Mouse (Mus musculus): ENCODE measurements around the gene Scly. TPM values are rescaled to one million over a fixed set of nuclear protein-coding genes. Genes with fewer than 3 reads are reported as not detected.
A peak's percentile ranks its signal among the peaks of the same experiment; 100 is the strongest.

The Scly gene
- polyA plus RNA-seq, 1 experiment: 19.2 TPM

DNA sequence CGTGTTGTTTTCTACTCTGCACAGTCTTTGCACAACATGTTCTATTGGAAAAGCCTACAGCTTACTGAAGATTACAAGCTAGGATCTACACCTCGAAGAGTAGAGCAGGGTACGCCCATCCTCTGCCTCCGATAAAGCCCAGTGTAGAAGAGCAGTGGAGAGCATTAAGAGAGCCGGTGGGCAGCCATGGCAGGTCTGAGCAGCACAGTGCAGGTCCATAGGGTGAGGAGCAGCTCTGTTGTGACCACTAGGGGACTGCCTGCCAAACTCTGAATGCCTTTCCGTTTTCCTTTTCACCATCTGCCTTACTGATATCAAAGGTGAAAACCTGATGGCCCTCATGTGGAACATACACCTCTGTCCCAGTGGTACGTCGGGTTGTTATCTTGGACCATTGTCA is 46.2 kb upstream of the Scly start:
- TF ChIP-seq POLR2A (IDR thresholded peaks at IDR 0.05; ENCODE audit: insufficient read depth, low read length) (no peak), CTCF (IDR thresholded peaks at IDR 0.05; ENCODE audit: low read depth, low read length) (peak; percentile 22)
- H3K27me3 ChIP-seq (ENCODE audit: control insufficient read depth, insufficient read depth, low read length, poor library complexity, severe bottlenecking): no peaks in the 10 kb centered on the region
- 0 out of 2 replicates have a peak, but pooled peaks cover 2% of the 10 kb centered on the region for H3K36me3 ChIP-seq (ENCODE audit: control insufficient read depth, insufficient read depth, low read length, poor library complexity, severe bottlenecking)
- no peak overlapping the region for H3K27ac ChIP-seq (ENCODE audit: insufficient read depth, low read length)
- H3K9ac ChIP-seq (ENCODE audit: low read depth, poor library complexity, severe bottlenecking): no peak overlapping the region
- no peak overlapping the region for H3K4me3 ChIP-seq (ENCODE audit: low read depth, low read length)
- no peaks in the 10 kb centered on the region for H3K4me1 ChIP-seq (ENCODE audit: control insufficient read depth, insufficient read depth, low read length)
- H3K9me3 ChIP-seq (replicated peaks; ENCODE audit: control insufficient read depth, insufficient read depth, low read length, poor library complexity, severe bottlenecking): no peaks in the 10 kb centered on the region

GRCm38 (mm10) chr1:91257918-91258317 is 40.2 kb upstream of the Scly start:
- Histone ChIP-seq H3K9me3 (replicated peaks; ENCODE audit: control insufficient read depth, insufficient read depth, low read length, poor library complexity, severe bottlenecking) (no peaks in the 10 kb centered on the region), H3K4me3 (ENCODE audit: low read depth, low read length) (no peak overlapping the region), H3K36me3 (ENCODE audit: control insufficient read depth, insufficient read depth, low read length, poor library complexity, severe bottlenecking) (peaks cover 2% of the 10 kb centered on the region; the same call in 1 of the 2 replicates), H3K9ac (ENCODE audit: low read depth, poor library complexity, severe bottlenecking) (no peak overlapping the region), H3K4me1 (ENCODE audit: control insufficient read depth, insufficient read depth, low read length) (no peaks in the 10 kb centered on the region), H3K27me3 (ENCODE audit: control insufficient read depth, insufficient read depth, low read length, poor library complexity, severe bottlenecking) (no peaks in the 10 kb centered on the region), H3K27ac (ENCODE audit: insufficient read depth, low read length) (no peak overlapping the region)
- no peak for TF ChIP-seq CTCF (IDR thresholded peaks at IDR 0.05; ENCODE audit: low read depth, low read length)
- TF ChIP-seq POLR2A (IDR thresholded peaks at IDR 0.05; ENCODE audit: insufficient read depth, low read length): no peak
- TF ChIP-seq EP300 (IDR thresholded peaks at IDR 0.05; ENCODE audit: insufficient read depth, low read depth, low read length): no peak

DNA sequence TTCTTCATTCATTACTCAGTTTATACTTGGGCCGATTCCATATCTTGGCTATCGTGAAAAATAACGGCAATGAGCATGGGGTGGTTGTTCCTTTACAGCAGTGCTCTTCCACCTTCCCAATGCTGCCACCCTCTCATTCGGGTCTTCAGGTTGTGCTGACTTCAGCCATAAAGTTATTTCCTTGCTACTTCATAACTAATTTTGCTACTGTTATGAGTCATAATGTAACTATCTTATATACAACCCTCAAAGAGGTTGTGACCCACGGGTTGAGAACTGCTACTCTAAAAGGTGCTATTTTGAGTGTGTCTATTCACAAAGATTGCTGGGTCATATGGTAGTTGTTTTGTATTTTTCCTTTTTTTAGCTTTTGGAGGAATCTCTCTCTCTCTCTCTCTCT is 38.3 kb upstream of the Scly start:
- no peak overlapping the region for H3K27ac ChIP-seq (ENCODE audit: insufficient read depth, low read length)
- no peak overlapping the region for H3K4me3 ChIP-seq (ENCODE audit: low read depth, low read length)
- no peak overlapping the region for H3K9ac ChIP-seq (ENCODE audit: low read depth, poor library complexity, severe bottlenecking)
- no peaks in the 10 kb centered on the region for H3K9me3 ChIP-seq (replicated peaks; ENCODE audit: control insufficient read depth, insufficient read depth, low read length, poor library complexity, severe bottlenecking)
- TF ChIP-seq EP300 (IDR thresholded peaks at IDR 0.05; ENCODE audit: insufficient read depth, low read depth, low read length) (no peak), CTCF (IDR thresholded peaks at IDR 0.05; ENCODE audit: low read depth, low read length) (no peak), POLR2A (IDR thresholded peaks at IDR 0.05; ENCODE audit: insufficient read depth, low read length) (no peak)
- no peaks in the 10 kb centered on the region for H3K27me3 ChIP-seq (ENCODE audit: control insufficient read depth, insufficient read depth, low read length, poor library complexity, severe bottlenecking)
- H3K4me1 ChIP-seq (ENCODE audit: control insufficient read depth, insufficient read depth, low read length): no peaks in the 10 kb centered on the region
- peaks cover under 1% of the 10 kb centered on the region; the same call in 1 of the 2 replicates for H3K36me3 ChIP-seq (ENCODE audit: control insufficient read depth, insufficient read depth, low read length, poor library complexity, severe bottlenecking)

DNA sequence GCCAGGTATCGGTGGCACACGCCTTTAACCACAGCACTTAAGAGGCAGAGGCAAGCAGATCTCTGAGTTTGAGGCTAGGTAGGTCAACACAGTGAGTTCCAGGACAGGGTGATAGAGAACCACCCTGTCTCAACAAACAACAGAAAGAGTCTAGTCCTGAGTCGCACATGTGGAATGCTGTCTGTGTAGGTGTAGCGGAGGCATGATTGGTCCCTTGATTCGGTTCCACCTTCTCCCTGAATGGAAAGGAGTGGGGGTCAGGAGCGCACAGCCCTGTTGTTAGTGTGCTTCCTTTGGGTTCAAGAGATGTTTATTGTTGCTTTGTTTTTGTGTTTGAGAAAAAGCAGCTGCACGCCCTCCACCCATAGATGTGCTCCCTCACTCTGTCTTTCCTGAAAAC is 35.6 kb upstream of the Scly start:
- no peaks in the 10 kb centered on the region for H3K4me1 ChIP-seq (ENCODE audit: control insufficient read depth, insufficient read depth, low read length)
- TF ChIP-seq POLR2A (IDR thresholded peaks at IDR 0.05; ENCODE audit: insufficient read depth, low read length): no peak
- no peak for TF ChIP-seq EP300 (IDR thresholded peaks at IDR 0.05; ENCODE audit: insufficient read depth, low read depth, low read length)
- no peaks in the 10 kb centered on the region for H3K27me3 ChIP-seq (ENCODE audit: control insufficient read depth, insufficient read depth, low read length, poor library complexity, severe bottlenecking)

DNA sequence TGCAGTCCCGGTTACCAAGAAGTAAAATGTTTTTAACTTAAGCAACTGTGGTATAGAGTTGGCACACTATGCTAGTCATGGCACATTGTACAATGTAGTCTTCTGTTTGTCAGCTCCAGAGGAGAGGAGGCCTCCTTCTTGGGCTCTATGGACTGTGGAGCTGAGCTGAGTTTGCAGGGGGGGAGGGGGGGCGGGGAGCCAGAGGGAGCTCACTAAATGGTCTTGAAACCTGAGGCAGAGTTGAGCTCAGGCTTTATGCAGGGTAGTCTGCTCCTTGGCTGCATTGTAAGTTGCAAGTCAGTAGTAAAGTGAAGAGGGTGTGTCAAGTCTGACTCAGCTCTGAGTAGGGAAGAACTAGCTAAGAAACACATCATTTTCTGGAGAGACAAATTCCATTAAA is 25.9 kb upstream of the Scly start:
- H3K9me3 ChIP-seq (replicated peaks; ENCODE audit: control insufficient read depth, insufficient read depth, low read length, poor library complexity, severe bottlenecking): no peaks in the 10 kb centered on the region
- H3K9ac ChIP-seq (ENCODE audit: low read depth, poor library complexity, severe bottlenecking): no peak overlapping the region
- H3K36me3 ChIP-seq (ENCODE audit: control insufficient read depth, insufficient read depth, low read length, poor library complexity, severe bottlenecking): peaks cover 10% of the 10 kb centered on the region
- no peaks in the 10 kb centered on the region for H3K27me3 ChIP-seq (ENCODE audit: control insufficient read depth, insufficient read depth, low read length, poor library complexity, severe bottlenecking)
- no peaks in the 10 kb centered on the region for H3K4me1 ChIP-seq (ENCODE audit: control insufficient read depth, insufficient read depth, low read length)
- TF ChIP-seq CTCF (IDR thresholded peaks at IDR 0.05; ENCODE audit: low read depth, low read length): no peak
- H3K27ac ChIP-seq (ENCODE audit: insufficient read depth, low read length): no peak overlapping the region
- H3K4me3 ChIP-seq (ENCODE audit: low read depth, low read length): no peak overlapping the region

More for the DNA sequence above, 35.6 kb upstream of the Scly start:
- no peak overlapping the region for H3K27ac ChIP-seq (ENCODE audit: insufficient read depth, low read length)
- no peak overlapping the region for H3K4me3 ChIP-seq (ENCODE audit: low read depth, low read length)
- peaks cover 2% of the 10 kb centered on the region for H3K36me3 ChIP-seq (ENCODE audit: control insufficient read depth, insufficient read depth, low read length, poor library complexity, severe bottlenecking)
- no peak overlapping the region for H3K9ac ChIP-seq (ENCODE audit: low read depth, poor library complexity, severe bottlenecking)
- H3K9me3 ChIP-seq (replicated peaks; ENCODE audit: control insufficient read depth, insufficient read depth, low read length, poor library complexity, severe bottlenecking): no peaks in the 10 kb centered on the region

- Histone ChIP-seq H3K9me3 (replicated peaks; ENCODE audit: control insufficient read depth, insufficient read depth, low read length, poor library complexity, severe bottlenecking) (no peaks in the 10 kb centered on the region), H3K27me3 (ENCODE audit: control insufficient read depth, insufficient read depth, low read length, poor library complexity, severe bottlenecking) (no peaks in the 10 kb centered on the region), H3K27ac (ENCODE audit: insufficient read depth, low read length) (no peak overlapping the region), H3K36me3 (ENCODE audit: control insufficient read depth, insufficient read depth, low read length, poor library complexity, severe bottlenecking) (peaks cover 25% of the 10 kb centered on the region), H3K4me3 (ENCODE audit: low read depth, low read length) (no peak overlapping the region), H3K9ac (ENCODE audit: low read depth, poor library complexity, severe bottlenecking) (no peak overlapping the region), H3K4me1 (ENCODE audit: control insufficient read depth, insufficient read depth, low read length) (no peaks in the 10 kb centered on the region)
- no peak for TF ChIP-seq CTCF (IDR thresholded peaks at IDR 0.05; ENCODE audit: low read depth, low read length)
- no peak for TF ChIP-seq POLR2A (IDR thresholded peaks at IDR 0.05; ENCODE audit: insufficient read depth, low read length)
- no peak for TF ChIP-seq EP300 (IDR thresholded peaks at IDR 0.05; ENCODE audit: insufficient read depth, low read depth, low read length)
Measured at GRCm38 (mm10) chr1:91276581-91276980, 21.6 kb upstream of the Scly start.

Measured in ES-Bruce4 (cell line).